Mouse (Mus musculus) forebrain, embryonic 10.5 days (tissue): Measurements from ENCODE around the gene Slc16a8. TPM values are rescaled to one million over a fixed set of nuclear protein-coding genes. Genes with fewer than 3 reads are reported as not detected.

Experiments
- DNase-seq: peaks from one replicate; pipeline ENCODE4 v3.0.0-alpha.2; 2017; ENCODE audit warnings: low spot score; ENCODE audit errors: extremely low spot score
- H3K27ac ChIP-seq: fragments of 300-500 bp; sonication (generic); 2 replicates; pipeline ENCODE4 v1.5.1; 2016; ENCODE audit warnings: mild to moderate bottlenecking
- H3K27me3 ChIP-seq: fragments of 300-500 bp; sonication (generic); 2 replicates; pipeline ENCODE4 v1.6.1; 2016; ENCODE audit warnings: mild to moderate bottlenecking; ENCODE audit not compliant: poor library complexity, severe bottlenecking
- H3K36me3 ChIP-seq: fragments of 300-500 bp; sonication (generic); replicated peaks from 2 replicates; pipeline ENCODE4 v1.6.1; 2016; ENCODE audit warnings: mild to moderate bottlenecking, moderate library complexity
- H3K4me1 ChIP-seq: fragments of 300-500 bp; sonication (generic); 2 replicates; pipeline ENCODE4 v1.6.1; 2016
- H3K4me3 ChIP-seq: fragments of 300-500 bp; sonication (generic); 2 replicates; pipeline ENCODE4 v1.5.1; 2016; ENCODE audit warnings: mild to moderate bottlenecking, moderate library complexity
- H3K9me3 ChIP-seq: fragments of 300-500 bp; sonication (generic); 2 replicates; pipeline ENCODE4 v1.6.1; 2016; ENCODE audit warnings: mild to moderate bottlenecking, moderate library complexity
- WGBS: fragments of 180-500 bp; shearing (Covaris S2); methylation state at CpG from one replicate; pipeline ENCODE4 v1.1.7; 2016; 5-methylcytosine and 5-hydroxymethylcytosine counted together
- polyA plus RNA-seq: library from polyadenylated mRNA; unstranded; fragments of >200 nt; fragmentation: Nextera tagmentation; extraction: Ambion mirVana; gene quantifications from 2 replicates; pipeline ENCODE4 v1.2.1, GENCODE M21; 2016

Gene Slc16a8
- 0.15 TPM in 1 of 2 replicates, not detected in the other for polyA plus RNA-seq

- H3K27me3 ChIP-seq: peaks cover 79% of the 10 kb centered on the region
Measured at GRCm38 (mm10) chr15:79254661-79255060, at the start of gene Slc16a8. Gene Slc16a8, minus strand, starts transcription at chr15:79254761.

GRCm38 (mm10) chr15:79303725-79304124 lies 49.2 kb upstream of the Slc16a8 start:
- no peaks in the 10 kb centered on the region for H3K9me3 ChIP-seq
- peaks cover 61% of the 10 kb centered on the region for H3K36me3 ChIP-seq
- no peak for DNase-seq
- H3K27ac ChIP-seq: no peak overlapping the region
- 88% methylated on average over 8 of the region's 8 CpGs for WGBS
- no peak overlapping the region for H3K4me3 ChIP-seq
- H3K4me1 ChIP-seq: peaks cover 7% of the 10 kb centered on the region; the same call in 1 of the 2 replicates
- no peaks in the 10 kb centered on the region for H3K27me3 ChIP-seq

More at GRCm38 (mm10) chr15:79254661-79255060, at the start of gene Slc16a8:
- 24% methylated on average over 3 of the region's 3 CpGs for WGBS
- Histone ChIP-seq H3K36me3 (0 out of 2 replicates have a peak, but pooled peaks cover 1% of the 10 kb centered on the region), H3K4me1 (peaks cover 27% of the 10 kb centered on the region), H3K27ac (no peak within 1 kb of the TSS), H3K4me3 (no peak within 1 kb of the TSS), H3K9me3 (no peaks in the 10 kb centered on the region)
- DNase-seq: no peak

DNA sequence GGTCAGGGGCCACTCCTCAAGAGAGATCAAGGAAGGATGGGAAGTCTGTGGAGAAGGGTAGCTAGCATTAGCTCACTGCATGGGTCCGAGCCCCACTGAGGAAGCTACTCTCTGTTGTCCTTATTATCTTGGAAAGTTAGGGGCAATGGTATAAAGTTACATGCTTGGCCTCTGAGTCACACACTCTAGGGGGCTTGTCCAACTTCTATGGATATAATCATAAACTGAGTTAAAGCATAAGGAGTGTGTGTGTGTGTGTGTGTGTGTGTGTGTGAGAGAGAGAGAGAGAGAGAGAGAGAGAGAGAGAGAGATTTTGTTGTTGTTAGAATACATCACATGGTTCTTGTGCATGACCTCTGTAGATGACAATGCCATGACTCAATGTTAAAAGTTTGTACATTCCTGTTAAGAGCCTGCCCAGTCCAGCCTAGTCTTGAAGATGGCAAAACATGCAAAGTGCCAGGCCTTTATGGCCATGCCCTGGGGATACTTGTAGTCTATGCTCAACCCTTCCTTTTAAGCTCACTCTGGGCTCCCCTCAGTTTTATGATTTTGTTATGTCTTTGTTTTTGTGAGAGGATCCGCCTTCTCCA lies 45.1 kb upstream of the Slc16a8 start:
- peaks cover 7% of the 10 kb centered on the region; the same call in 1 of the 2 replicates for H3K4me1 ChIP-seq
- H3K36me3 ChIP-seq: peaks cover 27% of the 10 kb centered on the region; the same call in 1 of the 2 replicates
- 90% methylated on average over 2 of the region's 2 CpGs for WGBS
- no peak overlapping the region for H3K4me3 ChIP-seq
- no peaks in the 10 kb centered on the region for H3K27me3 ChIP-seq
- peak overlapping the region; percentile 41; the same call in 1 of the 2 replicates for H3K27ac ChIP-seq
- no peak for DNase-seq
- H3K9me3 ChIP-seq: no peaks in the 10 kb centered on the region

DNA sequence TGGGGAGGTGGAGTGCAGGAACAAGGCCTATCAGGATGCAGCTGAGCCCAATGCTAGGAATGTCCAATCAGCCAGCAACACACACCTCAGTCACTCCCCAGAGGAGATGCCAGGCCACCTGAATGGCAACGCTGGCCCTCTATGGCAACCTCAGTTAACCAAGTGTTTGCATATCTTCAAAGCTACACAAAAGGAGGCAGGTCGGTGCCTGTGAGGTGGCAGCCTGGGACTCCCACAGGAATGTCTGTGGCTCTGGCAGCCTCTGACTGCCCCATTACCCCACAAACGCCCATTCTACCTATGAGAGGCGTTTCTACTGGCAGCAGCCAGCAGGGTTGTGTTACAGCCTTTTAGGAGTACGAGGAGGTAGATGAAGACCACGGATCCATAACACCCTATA lies 44.0 kb upstream of the Slc16a8 start:
- Histone ChIP-seq H3K36me3 (peaks cover 20% of the 10 kb centered on the region; the same call in 1 of the 2 replicates), H3K27me3 (no peaks in the 10 kb centered on the region), H3K4me3 (no peak overlapping the region), H3K4me1 (peaks cover 7% of the 10 kb centered on the region; the same call in 1 of the 2 replicates), H3K27ac (no peak overlapping the region), H3K9me3 (no peaks in the 10 kb centered on the region)
- no peak for DNase-seq
- WGBS: 88% methylated on average over 6 of the region's 6 CpGs

DNA sequence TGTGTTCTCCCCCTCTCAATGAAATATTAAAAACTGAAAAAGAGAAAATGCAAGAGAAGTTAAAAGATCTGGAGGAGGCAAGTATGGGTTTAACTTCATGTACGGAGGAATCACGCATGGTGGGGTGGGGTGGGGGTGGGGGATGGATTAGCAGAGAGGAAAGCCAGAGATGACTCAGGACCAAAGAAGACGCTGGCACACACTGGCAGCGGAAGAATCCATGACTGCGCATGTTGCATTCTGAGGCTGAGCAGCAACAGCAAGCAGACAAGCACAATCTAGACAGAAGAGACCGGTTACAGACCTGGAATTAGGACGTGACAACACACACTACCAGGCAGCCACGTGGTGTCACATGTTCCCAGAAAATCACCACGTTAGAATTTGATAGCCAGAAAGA lies 38.2 kb upstream of the Slc16a8 start:
- H3K27me3 ChIP-seq: no peaks in the 10 kb centered on the region
- 89% methylated on average over 9 of the region's 9 CpGs for WGBS
- H3K36me3 ChIP-seq: peaks cover 17% of the 10 kb centered on the region
- no peak overlapping the region for H3K4me3 ChIP-seq
- H3K9me3 ChIP-seq: no peaks in the 10 kb centered on the region
- H3K4me1 ChIP-seq: no peaks in the 10 kb centered on the region
- H3K27ac ChIP-seq: no peak overlapping the region
- DNase-seq: no peak

DNA sequence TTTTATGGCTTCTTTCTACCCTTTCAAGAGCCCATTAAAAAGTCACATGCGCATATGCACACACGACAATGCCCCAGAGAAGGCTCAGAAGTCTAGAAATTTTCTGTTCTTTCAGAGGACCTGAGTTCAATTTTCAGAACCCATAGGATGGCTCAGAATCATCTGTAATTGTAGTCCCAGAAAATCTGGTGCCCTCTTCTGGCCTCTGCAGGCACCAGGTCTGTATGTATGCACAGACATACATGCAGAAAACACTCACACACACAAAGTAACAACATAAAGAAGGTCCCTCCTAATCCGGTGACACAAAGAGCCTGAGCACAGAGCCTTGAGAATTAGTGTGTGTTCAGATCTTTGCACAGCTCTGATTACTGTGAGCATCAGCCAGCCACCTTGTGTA lies 35.8 kb upstream of the Slc16a8 start:
- Histone ChIP-seq H3K27ac (no peak overlapping the region), H3K4me3 (no peak overlapping the region), H3K9me3 (no peaks in the 10 kb centered on the region), H3K4me1 (0 out of 2 replicates have a peak, but pooled peaks cover 2% of the 10 kb centered on the region), H3K27me3 (no peaks in the 10 kb centered on the region), H3K36me3 (peaks cover 35% of the 10 kb centered on the region)
- 86% methylated on average over 3 of the region's 3 CpGs for WGBS
- DNase-seq: no peak

GRCm38 (mm10) chr15:79289441-79289840 lies 34.9 kb upstream of the Slc16a8 start:
- WGBS: 93% methylated on average over 12 of the region's 12 CpGs
- Histone ChIP-seq H3K4me3 (no peak overlapping the region), H3K36me3 (peaks cover 35% of the 10 kb centered on the region), H3K27ac (no peak overlapping the region), H3K4me1 (0 out of 2 replicates have a peak, but pooled peaks cover 5% of the 10 kb centered on the region), H3K27me3 (no peaks in the 10 kb centered on the region), H3K9me3 (no peaks in the 10 kb centered on the region)
- no peak for DNase-seq

DNA sequence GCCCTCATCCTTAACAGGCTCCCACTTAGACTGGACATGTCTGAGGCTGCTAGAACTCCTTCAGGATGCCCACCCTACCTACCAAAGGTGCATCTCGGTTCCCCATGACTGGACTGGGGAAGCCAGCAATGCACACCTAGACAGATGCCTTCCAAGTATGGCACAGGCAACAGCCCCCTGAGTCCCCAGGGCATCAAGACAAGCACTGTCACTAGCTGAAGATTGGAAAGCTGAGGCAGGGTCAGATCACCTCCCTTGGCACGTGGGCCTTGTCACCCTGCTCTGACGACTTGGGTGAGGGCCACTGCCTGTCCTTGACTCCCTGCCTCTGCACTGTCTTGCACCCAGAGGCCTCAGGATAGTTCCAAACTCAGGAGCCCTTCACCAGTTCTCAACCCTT lies 33.8 kb upstream of the Slc16a8 start:
- no peaks in the 10 kb centered on the region for H3K9me3 ChIP-seq

DNA sequence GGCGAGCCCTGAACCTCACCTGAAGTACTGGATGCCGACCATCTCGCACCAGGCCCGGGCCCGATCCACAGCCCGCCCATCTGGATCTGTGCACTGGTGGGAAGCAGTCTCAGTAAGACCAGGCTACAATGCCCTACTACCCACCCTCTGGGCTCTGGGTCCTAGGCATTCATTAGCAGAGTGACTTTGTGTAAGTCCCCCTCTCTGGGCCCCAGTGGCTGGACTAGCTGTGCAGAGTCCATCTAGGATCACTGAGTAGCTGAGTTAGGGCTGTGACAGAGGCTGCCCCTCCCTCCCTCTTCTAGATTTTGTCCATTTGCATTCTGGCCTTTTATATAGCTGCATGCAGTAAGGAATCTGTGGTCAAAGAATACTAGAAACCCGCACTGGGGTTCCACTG lies 32.5 kb upstream of the Slc16a8 start:
- 92% methylated on average over 7 of the region's 7 CpGs for WGBS
- Histone ChIP-seq H3K9me3 (no peaks in the 10 kb centered on the region), H3K27me3 (no peaks in the 10 kb centered on the region), H3K4me1 (0 out of 2 replicates have a peak, but pooled peaks cover 5% of the 10 kb centered on the region), H3K4me3 (no peak overlapping the region), H3K27ac (no peak overlapping the region), H3K36me3 (peaks cover 35% of the 10 kb centered on the region)
- no peak for DNase-seq

More for the DNA sequence above, 33.8 kb upstream of the Slc16a8 start:
- Histone ChIP-seq H3K27ac (no peak overlapping the region), H3K36me3 (peaks cover 35% of the 10 kb centered on the region), H3K4me1 (0 out of 2 replicates have a peak, but pooled peaks cover 5% of the 10 kb centered on the region), H3K27me3 (no peaks in the 10 kb centered on the region), H3K4me3 (no peak overlapping the region)
- 92% methylated on average over 3 of the region's 3 CpGs for WGBS
- no peak for DNase-seq

DNA sequence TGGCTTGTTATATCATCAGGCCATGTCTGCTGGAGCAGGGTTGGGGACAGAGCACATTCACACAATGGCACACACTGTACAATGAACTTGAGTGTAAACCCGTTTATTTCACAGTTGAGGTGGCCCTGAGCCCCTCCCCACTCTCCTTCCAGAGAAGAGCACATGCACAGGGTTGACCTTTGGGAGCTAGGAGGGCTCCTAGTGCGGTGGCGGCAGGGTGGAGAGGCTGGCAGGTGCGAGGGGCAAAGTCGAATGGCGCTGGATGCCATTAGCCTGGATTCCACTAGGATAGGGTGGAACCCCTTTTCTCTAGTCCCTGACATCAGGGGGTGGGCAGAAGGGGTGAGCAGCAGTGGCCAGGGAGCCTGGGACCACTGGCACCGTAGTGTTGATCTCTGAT lies 31.6 kb upstream of the Slc16a8 start:
- Histone ChIP-seq H3K36me3 (peaks cover 35% of the 10 kb centered on the region), H3K4me1 (peaks cover 8% of the 10 kb centered on the region), H3K27ac (no peak overlapping the region), H3K4me3 (no peak overlapping the region), H3K9me3 (no peaks in the 10 kb centered on the region), H3K27me3 (no peaks in the 10 kb centered on the region)
- DNase-seq: no peak
- 91% methylated on average over 7 of the region's 7 CpGs for WGBS

DNA sequence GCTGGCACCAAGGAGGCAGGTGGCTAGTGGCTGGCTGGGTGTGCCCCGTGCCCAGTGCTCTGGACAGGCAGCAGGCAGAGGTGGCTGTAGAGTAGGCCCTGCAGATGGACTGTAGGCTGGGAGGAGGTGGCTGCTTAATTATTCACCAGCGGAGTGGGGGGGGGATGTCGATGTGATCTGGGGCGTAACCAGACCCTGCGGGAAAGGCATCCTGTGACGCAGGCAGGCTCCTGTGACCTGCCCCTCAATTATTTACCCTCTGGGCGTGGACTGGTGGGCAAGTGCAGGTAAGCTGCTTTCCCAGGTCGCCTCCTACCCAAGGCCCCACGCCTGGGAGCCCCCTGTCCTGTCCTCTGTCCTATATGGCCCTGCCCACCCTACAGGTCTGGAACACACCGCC lies 30.8 kb upstream of the Slc16a8 start, which contains the start of gene Baiap2l2:
Baiap2l2 (minus strand) TSS at position 139 of the 400 bp plus-strand sequence.
- DNase-seq: no peak
- 79% methylated on average over 10 of the region's 10 CpGs for WGBS
- Histone ChIP-seq H3K4me1 (peaks cover 8% of the 10 kb centered on the region), H3K36me3 (peaks cover 35% of the 10 kb centered on the region), H3K27ac (no peak within 1 kb of the TSS), H3K4me3 (no peak within 1 kb of the TSS), H3K9me3 (no peaks in the 10 kb centered on the region), H3K27me3 (no peaks in the 10 kb centered on the region)

- no peak for DNase-seq
- Histone ChIP-seq H3K4me1 (peaks cover 8% of the 10 kb centered on the region), H3K36me3 (peaks cover 23% of the 10 kb centered on the region), H3K27me3 (no peaks in the 10 kb centered on the region), H3K27ac (no peak overlapping the region), H3K9me3 (no peaks in the 10 kb centered on the region), H3K4me3 (no peak overlapping the region)
- 88% methylated on average over 4 of the region's 4 CpGs for WGBS
Measured at GRCm38 (mm10) chr15:79283371-79283770, 28.8 kb upstream of the Slc16a8 start.

GRCm38 (mm10) chr15:79282434-79282833 lies 27.9 kb upstream of the Slc16a8 start:
- Histone ChIP-seq H3K4me3 (no peak overlapping the region), H3K9me3 (no peaks in the 10 kb centered on the region), H3K27ac (no peak overlapping the region), H3K36me3 (peaks cover 14% of the 10 kb centered on the region), H3K27me3 (no peaks in the 10 kb centered on the region), H3K4me1 (peaks cover 8% of the 10 kb centered on the region)
- DNase-seq: no peak
- WGBS: 86% methylated on average over 5 of the region's 5 CpGs
